Mouse (Mus musculus): ENCODE measurements around the gene Cdr2l. TPM values are rescaled to one million over a fixed set of nuclear protein-coding genes. Genes with fewer than 3 reads are reported as not detected.

Gene Cdr2l
- total RNA-seq, 2 experiments from 2014 or later, result 3.1 to 4.0 TPM

Other genes with a start within 250 kb of the Cdr2l start
- gene Cd300lf, start 247.9 kb upstream of the Cdr2l start, total RNA-seq (2021), result not detected
- gene Slc9a3r1, start 218.6 kb upstream of the Cdr2l start, total RNA-seq (2021), result 1 to 10 TPM; 2.3 to 3.9 TPM
- gene Tmem104, start 194.4 kb upstream of the Cdr2l start, total RNA-seq (2021), result 1 to 10 TPM; 4.1 to 5.8 TPM
- 10 to 100 TPM; 10.7 to 13.2 TPM for gene Nat9, start 194.1 kb upstream of the Cdr2l start, total RNA-seq (2021)
- gene Grin2c, start 114.7 kb upstream of the Cdr2l start, total RNA-seq (2021), result under 1 TPM in 1 of 2 experiments, not detected in 1; 0.05 TPM
- gene Fdxr, start 104.9 kb upstream of the Cdr2l start, total RNA-seq (2021), result 1 to 10 TPM; 3.6 to 3.8 TPM
- gene Fads6, start 84.3 kb upstream of the Cdr2l start, total RNA-seq (2021), result 1 to 10 TPM; 2.9 to 3.6 TPM
- not detected for gene Otop2, start 74.8 kb upstream of the Cdr2l start, total RNA-seq (2021)
- gene Ush1g, start 59.9 kb upstream of the Cdr2l start, total RNA-seq (2021), result under 1 TPM; 0.56 to 0.97 TPM
- not detected for gene Otop3, start 47.2 kb upstream of the Cdr2l start, total RNA-seq (2021)
- 1 to 10 TPM; 1.4 to 2.8 TPM for gene Hid1, start 14.2 kb upstream of the Cdr2l start, total RNA-seq (2021)
- 10 to 100 TPM; 86.6 to 96.1 TPM for gene Mrpl58, start 21.8 kb downstream of the Cdr2l start, total RNA-seq (2021)
- gene Atp5h, start 38.0 kb downstream of the Cdr2l start, total RNA-seq (2021), result 100 to 1,000 TPM; 909 to 922 TPM
- gene Kctd2, start 38.2 kb downstream of the Cdr2l start, total RNA-seq (2021), result 10 to 100 TPM; 13.4 to 14.4 TPM
- gene Trim80, start 58.6 kb downstream of the Cdr2l start, total RNA-seq (2021), result not detected
- gene Slc16a5, start 80.6 kb downstream of the Cdr2l start, total RNA-seq (2021), result not detected
- 1 to 10 TPM in 1 of 2 experiments, under 1 TPM in 1; 0.94 to 1.0 TPM for gene Armc7, start 93.8 kb downstream of the Cdr2l start, total RNA-seq (2021)
- gene Nt5c, start 109.9 kb downstream of the Cdr2l start, total RNA-seq (2021), result 10 to 100 TPM in 1 of 2 experiments, 1 to 10 TPM in 1; 8.7 to 11.2 TPM
- 10 to 100 TPM; 36.9 to 41.2 TPM for gene Jpt1, start 132.5 kb downstream of the Cdr2l start, total RNA-seq (2021)
- 100 to 1,000 TPM; 119 to 122 TPM for gene Sumo2, start 154.4 kb downstream of the Cdr2l start, total RNA-seq (2021)
- gene Nup85, start 182.5 kb downstream of the Cdr2l start, total RNA-seq (2021), result 10 to 100 TPM; 21.4 to 23.8 TPM
- 10 to 100 TPM; 62.2 to 67.5 TPM for gene Mrps7, start 222.0 kb downstream of the Cdr2l start, total RNA-seq (2021)
- 10 to 100 TPM; 10.8 to 12.5 TPM for gene Gga3, start 222.1 kb downstream of the Cdr2l start, total RNA-seq (2021)
- 10 to 100 TPM; 35.1 to 54.4 TPM for gene Mif4gd, start 231.1 kb downstream of the Cdr2l start, total RNA-seq (2021)
- 10 to 100 TPM; 44.7 to 58.7 TPM for gene Slc25a19, start 246.4 kb downstream of the Cdr2l start, total RNA-seq (2021)